Mouse (Mus musculus) cortical plate, adult 2 months (tissue): ENCODE results near the gene Vps13d.

ENCODE experiments used
- CTCF ChIP-seq: fragments of 200-500 bp; IDR thresholded peaks from 2 replicates; pipeline ENCODE4 v1.5.1; 2011; ENCODE audit warnings: mild to moderate bottlenecking, control low read depth, low read length; ENCODE audit not compliant: insufficient read depth; ENCODE audit errors: extremely low read depth
- POLR2A ChIP-seq: fragments of 200-500 bp; IDR thresholded peaks from 2 replicates; pipeline ENCODE4 v1.6.1; 2011; ENCODE audit warnings: mild to moderate bottlenecking, low read length, control low read depth; ENCODE audit not compliant: insufficient read depth; ENCODE audit errors: extremely low read depth

DNA sequence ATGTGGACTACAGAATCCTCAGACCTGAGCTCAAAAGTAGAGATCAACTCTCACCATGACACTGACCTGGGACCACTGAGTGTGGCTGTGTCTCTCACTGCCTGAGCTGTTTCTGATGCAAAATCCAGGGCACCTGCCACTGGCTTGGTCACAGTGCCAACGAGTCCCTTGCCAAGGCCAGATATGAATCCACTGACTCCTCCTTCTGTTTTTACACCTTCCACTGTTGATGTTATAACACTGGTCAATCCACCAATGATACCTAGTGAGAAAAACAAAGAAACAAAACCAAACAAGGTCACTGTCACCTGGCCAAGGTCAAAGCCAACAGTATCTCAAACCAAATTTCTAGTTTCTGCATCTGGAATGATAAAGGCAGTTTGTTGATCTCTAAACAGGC lies 178.1 kb downstream of the Vps13d start:
- TF ChIP-seq CTCF (no peak), POLR2A (no peak)
